Mouse (Mus musculus) erythroblast, embryonic 14.5 days (primary cell): ENCODE measurements at regions not wholly inside any gene's neighbourhood (a gene's known extent, or its start where the extent isn't known, plus 50 kb on each side); places are given as distances from the start of the nearest gene placed in this dataset.

ENCODE experiments used
- GATA1 ChIP-seq: IDR thresholded peaks from 2 replicates; pipeline ENCODE4 v1.6.1; 2012; ENCODE audit warnings: low read length, inconsistent platforms, mixed read lengths
- TAL1 ChIP-seq: IDR thresholded peaks from 3 replicates; pipeline ENCODE4 v1.6.1; 2012; ENCODE audit warnings: low read length, inconsistent platforms, mixed read lengths

GRCm38 (mm10) chr4:9123396-9124031 is 884.7 kb upstream of the Car8 start:
- no peak for TF ChIP-seq GATA1
- TF ChIP-seq TAL1, result no peak
